Mouse (Mus musculus) small intestine, adult 2 months (tissue): ENCODE measurements at regions not wholly inside any gene's neighbourhood (a gene's known extent, or its start where the extent isn't known, plus 50 kb on each side); places are given as distances from the start of the nearest gene placed in this dataset.

ENCODE experiments used
- H3K27ac ChIP-seq: fragments of 200-500 bp; 2 replicates; pipeline ENCODE4 v1.5.1; 2012; ENCODE audit warnings: low read depth, low read length, control low read depth, inconsistent platforms; ENCODE audit not compliant: insufficient read depth
- H3K27me3 ChIP-seq: fragments of 200-500 bp; 2 replicates; pipeline ENCODE4 v1.6.1; 2012; ENCODE audit warnings: mild to moderate bottlenecking, moderate library complexity, low read length, inconsistent platforms; ENCODE audit not compliant: control insufficient read depth, insufficient read depth
- H3K36me3 ChIP-seq: fragments of 200-500 bp; 2 replicates; pipeline ENCODE4 v1.6.1; 2012; ENCODE audit warnings: mild to moderate bottlenecking, low read length, control low read depth, inconsistent platforms; ENCODE audit not compliant: control insufficient read depth, insufficient read depth
- H3K4me1 ChIP-seq: fragments of 200-500 bp; 2 replicates; pipeline ENCODE4 v1.6.1; 2012; ENCODE audit warnings: low read length, inconsistent platforms, mixed read lengths; ENCODE audit not compliant: control insufficient read depth, insufficient read depth, insufficient read length
- H3K4me3 ChIP-seq: fragments of 200-500 bp; 2 replicates; pipeline ENCODE4 v1.5.1; 2012; ENCODE audit warnings: low read depth, mild to moderate bottlenecking, control low read depth, inconsistent platforms, low read length, moderate library complexity
- CTCF ChIP-seq: fragments of 200-500 bp; IDR thresholded peaks from 2 replicates; pipeline ENCODE4 v1.5.1; 2012; ENCODE audit warnings: low read depth, mild to moderate bottlenecking, control low read depth, inconsistent platforms, low read length, moderate library complexity, mixed read lengths; ENCODE audit not compliant: insufficient replicate concordance, insufficient read length; ENCODE audit errors: extremely low read depth
- POLR2A ChIP-seq: fragments of 200-500 bp; IDR thresholded peaks from 2 replicates; pipeline ENCODE4 v1.6.1; 2012; ENCODE audit warnings: low read depth, mild to moderate bottlenecking, control low read depth, inconsistent platforms, low read length, moderate library complexity
- WGBS: fragments of 180-500 bp; shearing (Covaris S2); methylation state at CpG from one replicate; pipeline ENCODE4 v1.1.7; 2018; 5-methylcytosine and 5-hydroxymethylcytosine counted together

DNA sequence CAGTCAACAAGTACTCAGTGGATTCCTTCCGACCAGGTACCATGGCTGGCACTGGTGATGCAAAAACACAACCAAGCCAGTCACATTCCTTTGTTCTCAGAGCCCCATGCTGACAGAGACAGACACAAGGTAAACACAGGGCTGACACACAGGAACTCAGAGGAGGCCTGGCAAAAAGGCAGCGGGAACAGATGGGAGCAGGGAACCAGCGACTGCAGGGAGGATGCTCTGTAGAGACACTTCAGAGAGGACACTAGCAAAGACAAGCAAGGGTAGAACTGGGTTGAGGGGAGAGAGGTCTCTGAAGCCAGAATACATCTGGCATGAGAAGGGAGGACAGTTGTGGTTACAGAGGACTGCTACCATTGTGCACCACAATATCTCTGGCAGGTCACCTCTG is 133.6 kb downstream of the Tex36 start:
- Histone ChIP-seq H3K27ac (no peak overlapping the region), H3K36me3 (no peaks in the 10 kb centered on the region), H3K4me3 (no peak overlapping the region), H3K4me1 (no peaks in the 10 kb centered on the region), H3K27me3 (no peaks in the 10 kb centered on the region)
- TF ChIP-seq CTCF (no peak), POLR2A (no peak)
- 38% methylated on average over 3 of the region's 3 CpGs for WGBS

DNA sequence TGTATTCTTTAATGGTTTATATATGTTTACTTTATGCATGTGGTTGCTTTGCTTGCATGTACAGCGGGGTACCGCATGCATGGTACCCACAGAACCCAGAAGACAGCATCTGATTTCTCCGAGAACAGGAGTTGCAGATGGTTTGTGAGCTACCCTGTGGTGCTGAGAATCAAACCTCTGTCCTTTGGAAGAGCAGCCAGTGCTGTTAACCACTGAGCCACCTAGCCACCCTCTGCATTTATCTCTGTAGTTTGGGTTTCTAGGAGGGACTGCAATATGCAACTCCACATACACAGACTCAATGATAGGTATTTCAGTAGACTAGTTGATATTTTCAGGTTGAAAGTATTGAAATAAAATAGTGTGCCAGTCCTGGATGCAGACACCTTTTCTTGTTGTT is 134.4 kb downstream of the Tex36 start:
- H3K4me3 ChIP-seq = no peak overlapping the region
- TF ChIP-seq CTCF = no peak
- no peak for TF ChIP-seq POLR2A
- no peaks in the 10 kb centered on the region for H3K27me3 ChIP-seq
- H3K27ac ChIP-seq = no peak overlapping the region
- 93% methylated on average over 3 of the region's 3 CpGs for WGBS
- no peaks in the 10 kb centered on the region for H3K4me1 ChIP-seq
- no peaks in the 10 kb centered on the region for H3K36me3 ChIP-seq

DNA sequence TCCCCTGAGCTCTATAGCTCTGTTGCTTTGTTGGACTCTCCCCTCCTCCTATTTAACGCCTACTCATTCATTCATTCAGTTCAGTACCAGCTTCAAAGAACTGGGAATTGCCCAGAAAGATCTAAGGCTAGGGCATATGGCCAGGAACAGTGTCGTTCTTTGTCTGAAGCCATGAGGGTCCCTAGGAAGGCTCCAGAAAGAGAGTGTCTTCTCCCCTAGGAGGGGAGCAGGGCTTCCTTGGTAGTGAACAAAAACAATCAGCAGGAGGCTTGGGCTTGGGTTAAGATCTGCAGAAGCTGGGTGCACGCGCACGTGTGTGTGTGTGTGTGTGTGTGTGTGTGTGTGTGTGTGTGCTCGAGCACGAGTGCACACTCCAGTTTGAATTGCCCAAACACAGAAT is 142.7 kb downstream of the Tex36 start:
- no peak overlapping the region for H3K27ac ChIP-seq
- H3K27me3 ChIP-seq = no peaks in the 10 kb centered on the region
- no peak overlapping the region for H3K4me3 ChIP-seq
- H3K4me1 ChIP-seq = no peaks in the 10 kb centered on the region
- 77% methylated on average over 7 of the region's 7 CpGs for WGBS
- TF ChIP-seq POLR2A (no peak), CTCF (no peak)
- H3K36me3 ChIP-seq = no peaks in the 10 kb centered on the region

- TF ChIP-seq POLR2A (no peak), CTCF (no peak)
- 64% methylated on average over 16 of the region's 16 CpGs for whole genome bisulfite sequencing
These were observed 144.3 kb downstream of the Tex36 start for GRCm38 (mm10) chr7:133457436-133458324.

GRCm38 (mm10) chr7:133450246-133450645 is 151.7 kb downstream of the Tex36 start:
- H3K36me3 ChIP-seq = no peaks in the 10 kb centered on the region
- H3K27ac ChIP-seq = no peak overlapping the region
- H3K4me1 ChIP-seq = no peaks in the 10 kb centered on the region
- TF ChIP-seq POLR2A = no peak
- TF ChIP-seq CTCF = no peak
- H3K27me3 ChIP-seq = no peaks in the 10 kb centered on the region; the same call in 1 of the 2 replicates
- 83% methylated on average over 7 of the region's 7 CpGs for WGBS
- H3K4me3 ChIP-seq = no peak overlapping the region

More at GRCm38 (mm10) chr7:133457436-133458324, 144.3 kb downstream of the Tex36 start:
- no peak overlapping the region for H3K4me3 ChIP-seq
- H3K27me3 ChIP-seq = no peaks in the 10 kb centered on the region
- H3K27ac ChIP-seq = peak overlapping the region; percentile 41; the same call in 1 of the 2 replicates
- no peaks in the 10 kb centered on the region for H3K4me1 ChIP-seq
- no peaks in the 10 kb centered on the region for H3K36me3 ChIP-seq

- H3K4me3 ChIP-seq = no peak overlapping the region
- WGBS = 5% methylated on average over 2 of the region's 2 CpGs
- H3K27me3 ChIP-seq = no peaks in the 10 kb centered on the region; the same call in 1 of the 2 replicates
- TF ChIP-seq POLR2A (no peak), CTCF (no peak)
- no peaks in the 10 kb centered on the region for H3K36me3 ChIP-seq
- no peaks in the 10 kb centered on the region for H3K4me1 ChIP-seq
- no peak overlapping the region for H3K27ac ChIP-seq
These were observed 154.9 kb downstream of the Tex36 start for GRCm38 (mm10) chr7:133447079-133447478.

DNA sequence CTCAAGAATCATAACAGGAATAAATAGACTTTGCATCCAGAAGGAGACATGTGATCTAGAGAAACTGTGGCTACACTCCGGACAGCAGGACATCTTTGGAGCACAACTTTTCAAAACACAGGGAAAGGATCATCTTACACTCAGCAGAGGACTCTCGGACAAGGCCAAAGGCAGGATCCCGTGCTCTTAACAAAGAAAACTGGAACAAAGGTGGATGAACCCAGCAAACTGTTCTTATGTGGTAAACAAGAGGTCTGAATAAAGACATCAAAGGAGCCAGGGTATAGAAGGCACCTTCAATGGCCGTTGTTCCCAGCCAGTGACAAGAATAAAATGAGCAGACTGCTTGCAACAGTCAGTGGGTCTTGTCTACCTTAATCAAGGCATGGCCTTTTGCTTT is 160.3 kb downstream of the Tex36 start:
- Histone ChIP-seq H3K4me3 (no peak overlapping the region), H3K36me3 (no peaks in the 10 kb centered on the region), H3K4me1 (no peaks in the 10 kb centered on the region), H3K27ac (no peak overlapping the region), H3K27me3 (no peaks in the 10 kb centered on the region)
- TF ChIP-seq POLR2A = no peak
- no peak for TF ChIP-seq CTCF
- WGBS = 52% methylated on average over 4 of the region's 4 CpGs
